Mouse (Mus musculus): ENCODE results near the gene Fam81a. TPM values are rescaled to one million over a fixed set of nuclear protein-coding genes. Genes with fewer than 3 reads are reported as not detected.

The Fam81a gene
- total RNA-seq, 2 experiments from 2014 or later: 0.88 to 1.5 TPM

- DNase-seq: no peak
Observed at GRCm38 (mm10) chr9:70052730-70053129, 89.6 kb downstream of the Fam81a start.

GRCm38 (mm10) chr9:70049839-70050238 is 92.5 kb downstream of the Fam81a start:
- DNase-seq: no peak

- DNase-seq: no peak
Observed at GRCm38 (mm10) chr9:70049416-70049783, 93.0 kb downstream of the Fam81a start.

GRCm38 (mm10) chr9:70048751-70049415 is 93.5 kb downstream of the Fam81a start:
- DNase-seq: peak; percentile 61

- no peak for DNase-seq
Observed at GRCm38 (mm10) chr9:70048280-70048679, 94.1 kb downstream of the Fam81a start.

GRCm38 (mm10) chr9:70047839-70048238 is 94.5 kb downstream of the Fam81a start:
- no peak for DNase-seq

GRCm38 (mm10) chr9:70046255-70046654 is 96.1 kb downstream of the Fam81a start:
- DNase-seq: no peak

- DNase-seq: no peak
Observed at GRCm38 (mm10) chr9:70044865-70045264, 97.5 kb downstream of the Fam81a start.

- no peak for DNase-seq
Observed at GRCm38 (mm10) chr9:70042935-70043334, 99.4 kb downstream of the Fam81a start.

GRCm38 (mm10) chr9:70042137-70042536 is 100.2 kb downstream of the Fam81a start:
- DNase-seq: no peak

- DNase-seq: no peak
Observed at GRCm38 (mm10) chr9:70040570-70040969, 101.8 kb downstream of the Fam81a start.

GRCm38 (mm10) chr9:70039597-70040385 is 102.6 kb downstream of the Fam81a start:
- no peak for DNase-seq

Other genes starting within 250 kb of the Fam81a start
- 10 to 100 TPM; 73.6 to 76.0 TPM for gene Bnip2, start 153.1 kb downstream of the Fam81a start, total RNA-seq (2021)
- gene Gtf2a2, start 130.0 kb downstream of the Fam81a start, total RNA-seq (2021): 10 to 100 TPM; 49.2 to 49.9 TPM
- not detected for gene Gcnt3, start 104.5 kb downstream of the Fam81a start, total RNA-seq (2021)
- gene Myo1e, start 64.8 kb upstream of the Fam81a start, total RNA-seq (2021): 1 to 10 TPM; 8.6 to 8.9 TPM